Mouse (Mus musculus): Measurements from ENCODE around the gene Kifc3. TPM values are rescaled to one million over a fixed set of nuclear protein-coding genes. Genes with fewer than 3 reads are reported as not detected.
A peak's percentile ranks its signal among the peaks of the same experiment; 100 is the strongest.
"Not testable (repeated sequence)": the region's sequence is repeated elsewhere in the genome, so short reads cannot be mapped to it uniquely, and the experiment has no call there.

The Kifc3 gene
- total RNA-seq (2022): 10 to 100 TPM; 79.2 to 89.7 (median 83.6) TPM

- DNase-seq (ENCODE audit: low spot score): no peak
Measured at GRCm38 (mm10) chr8:95202649-95203275, at the start of gene Kifc3. TSS of gene Kifc3 (minus strand) at chr8:95202812.

GRCm38 (mm10) chr8:95252056-95252455 lies 49.4 kb upstream of the Kifc3 start:
- DNase-seq (ENCODE audit: low spot score): no peak

DNA sequence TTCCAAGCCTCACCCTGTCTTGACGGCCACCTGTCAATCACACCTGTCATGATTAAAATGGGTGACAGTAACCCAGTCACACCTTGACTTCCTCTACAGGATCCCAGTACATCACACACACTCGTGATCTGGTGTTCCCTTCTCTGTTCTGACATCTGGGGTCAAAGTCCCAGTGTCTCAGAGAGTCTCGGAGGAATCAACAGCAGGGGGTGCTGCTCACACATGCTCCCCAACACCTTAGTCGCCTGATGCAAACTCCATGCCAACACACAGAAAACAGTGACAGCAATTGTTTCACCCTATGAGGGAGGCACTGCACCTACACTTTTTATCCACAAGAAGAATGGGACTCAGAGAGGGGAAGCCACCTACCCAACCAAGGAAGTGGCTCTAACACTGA lies 47.2 kb upstream of the Kifc3 start:
- DNase-seq (ENCODE audit: low spot score): no peak

DNA sequence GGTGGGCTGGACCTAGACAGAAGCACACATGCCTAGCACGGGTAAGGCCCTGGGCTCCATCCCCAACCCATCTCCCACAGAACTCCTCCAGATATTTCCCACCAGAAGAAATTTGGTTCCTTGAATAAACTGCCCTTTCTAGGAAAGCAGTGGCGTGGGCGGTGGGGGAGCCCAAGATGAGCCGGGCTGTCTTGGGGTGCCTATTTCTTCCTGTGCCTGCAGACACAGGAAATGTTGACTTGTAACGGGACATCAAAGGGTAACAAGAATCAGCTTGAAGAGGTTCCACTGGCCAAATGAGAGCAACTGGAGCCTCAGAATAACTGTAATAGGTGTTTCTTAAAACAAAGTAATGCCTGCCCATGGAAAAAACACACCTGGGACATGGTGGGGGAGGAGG lies 44.7 kb upstream of the Kifc3 start:
- no peak for DNase-seq (ENCODE audit: low spot score)

- peak; percentile 75 for DNase-seq (ENCODE audit: low spot score)
Measured at GRCm38 (mm10) chr8:95245180-95245579, 42.6 kb upstream of the Kifc3 start.

GRCm38 (mm10) chr8:95243853-95244252 lies 41.2 kb upstream of the Kifc3 start:
- no peak for DNase-seq (ENCODE audit: low spot score)

GRCm38 (mm10) chr8:95242826-95243571 lies 40.4 kb upstream of the Kifc3 start:
- DNase-seq (ENCODE audit: low spot score): no peak

DNA sequence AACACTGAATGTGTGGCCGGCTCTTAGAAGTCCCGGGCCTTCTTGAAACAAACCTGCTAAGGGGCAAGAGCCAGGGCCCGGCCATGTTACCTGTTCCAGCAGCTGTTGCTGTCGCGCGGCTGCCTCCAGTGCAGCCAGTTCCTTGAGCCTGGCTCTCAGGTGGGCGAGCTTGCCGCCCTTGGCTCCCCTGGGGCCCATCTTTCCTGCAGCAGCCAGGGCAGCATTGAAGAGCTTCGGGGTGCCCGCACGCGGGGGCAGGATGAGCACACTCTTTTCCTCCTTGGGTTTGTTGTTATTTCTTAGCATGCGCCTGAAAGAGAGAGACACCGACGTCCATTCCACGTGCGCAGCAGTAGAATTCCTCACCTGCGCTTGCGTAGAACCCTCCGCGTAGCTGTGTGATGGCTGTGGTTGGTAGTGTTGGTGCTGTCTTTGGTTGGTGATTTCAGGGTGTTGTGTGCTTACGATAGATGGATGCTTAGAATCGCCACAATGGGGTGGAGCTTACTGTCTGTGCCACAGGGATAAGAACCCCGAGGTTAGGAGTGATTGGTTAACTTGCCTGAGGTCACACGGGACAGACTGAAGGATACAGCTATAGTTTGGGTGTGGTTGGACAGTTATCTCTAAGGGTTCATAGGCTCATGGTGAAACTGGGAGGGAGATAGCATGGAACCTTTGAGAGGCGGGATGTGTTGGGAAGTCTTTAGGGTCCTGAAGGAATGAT lies 39.6 kb upstream of the Kifc3 start:
- no peak for DNase-seq (ENCODE audit: low spot score)

DNA sequence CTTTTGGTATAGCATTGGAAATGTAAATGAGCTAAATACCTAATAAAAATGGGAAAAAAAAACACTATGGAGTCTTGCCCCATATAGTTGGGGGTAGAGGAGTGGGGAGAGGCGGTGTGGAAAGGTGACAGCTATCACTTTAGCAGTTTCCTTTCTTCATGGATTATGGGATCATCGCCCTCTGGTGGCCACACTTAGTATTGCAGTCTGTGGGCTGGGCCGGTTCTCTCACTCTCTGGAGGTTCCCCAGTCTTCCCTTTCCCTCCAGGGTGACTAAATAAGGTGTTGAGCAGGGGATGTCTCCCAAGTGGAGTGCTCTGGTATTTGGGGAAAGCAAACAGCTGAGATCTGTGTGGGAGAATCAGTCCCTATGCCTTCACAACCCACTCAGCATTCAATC lies 33.1 kb upstream of the Kifc3 start:
- DNase-seq (ENCODE audit: low spot score): peak; percentile 72

DNA sequence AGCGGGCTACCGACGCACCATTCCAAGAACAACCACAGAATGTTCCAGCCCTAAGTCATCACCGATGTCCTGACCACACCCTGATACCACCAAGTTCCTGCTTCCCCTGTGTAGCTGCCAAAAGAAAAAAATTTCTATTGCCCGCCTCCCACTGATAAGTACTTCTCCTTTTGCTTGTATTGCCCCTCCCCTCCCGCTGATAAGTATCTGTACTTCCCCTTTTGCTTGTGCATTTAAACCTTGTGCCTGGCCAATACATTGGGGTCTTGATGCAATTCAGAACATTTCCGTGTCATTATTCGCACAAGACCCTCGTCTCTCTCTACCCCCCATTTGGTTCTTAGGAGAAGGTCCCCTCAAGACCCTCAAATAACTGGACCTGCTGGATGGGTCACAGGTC lies 27.5 kb upstream of the Kifc3 start:
- DNase-seq (ENCODE audit: low spot score): not testable (repeated sequence)

- DNase-seq (ENCODE audit: low spot score): no peak
Measured at GRCm38 (mm10) chr8:95227151-95227468, 24.5 kb upstream of the Kifc3 start.

- DNase-seq (ENCODE audit: low spot score): no peak
Measured at GRCm38 (mm10) chr8:95226251-95227150, 23.9 kb upstream of the Kifc3 start.

GRCm38 (mm10) chr8:95223969-95224368 lies 21.4 kb upstream of the Kifc3 start:
- DNase-seq (ENCODE audit: low spot score): no peak

GRCm38 (mm10) chr8:95221045-95221444 lies 18.4 kb upstream of the Kifc3 start:
- DNase-seq (ENCODE audit: low spot score): no peak

- DNase-seq (ENCODE audit: low spot score): no peak
Measured at GRCm38 (mm10) chr8:95220571-95220998, 18.0 kb upstream of the Kifc3 start.

DNA sequence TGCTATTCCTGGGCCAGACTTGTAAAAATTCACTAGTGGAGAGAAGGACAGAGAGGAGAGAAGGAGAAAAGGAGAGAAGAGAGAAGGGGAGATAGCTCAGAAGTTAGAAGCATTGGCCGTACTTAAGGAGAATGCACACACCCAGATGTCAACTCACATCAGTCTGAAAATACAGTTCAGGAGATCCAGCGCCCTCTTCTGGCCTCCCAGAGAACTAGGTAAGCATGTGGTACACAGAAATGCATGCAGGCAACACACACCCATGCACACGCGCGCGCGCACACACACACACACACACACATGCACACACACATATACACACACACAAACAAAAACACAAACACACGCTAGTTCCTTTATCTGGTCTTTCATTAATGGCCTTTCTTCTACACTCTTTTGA lies 17.0 kb upstream of the Kifc3 start:
- DNase-seq (ENCODE audit: low spot score): no peak

- no peak for DNase-seq (ENCODE audit: low spot score)
Measured at GRCm38 (mm10) chr8:95215709-95216360, 13.2 kb upstream of the Kifc3 start.

DNA sequence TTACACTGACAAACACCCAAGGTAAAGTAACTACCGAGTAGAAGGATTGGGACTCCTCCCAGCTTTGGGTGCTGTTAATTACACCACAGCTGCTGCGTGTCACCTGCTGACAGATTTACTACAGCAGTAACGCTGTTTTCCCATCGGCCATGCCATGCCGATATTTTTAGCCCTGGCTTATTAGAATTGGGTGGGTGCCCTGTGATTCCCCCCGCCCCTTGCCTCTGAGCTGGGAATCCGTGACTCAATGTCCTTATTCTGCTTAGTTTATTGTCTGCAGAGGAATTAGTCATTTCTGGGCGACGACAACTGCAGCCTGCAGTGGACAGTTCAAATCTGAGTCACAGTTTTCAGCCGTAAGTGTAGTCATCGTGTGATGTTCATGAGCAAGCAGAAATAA lies 7.3 kb upstream of the Kifc3 start:
- no peak for DNase-seq (ENCODE audit: low spot score)

DNA sequence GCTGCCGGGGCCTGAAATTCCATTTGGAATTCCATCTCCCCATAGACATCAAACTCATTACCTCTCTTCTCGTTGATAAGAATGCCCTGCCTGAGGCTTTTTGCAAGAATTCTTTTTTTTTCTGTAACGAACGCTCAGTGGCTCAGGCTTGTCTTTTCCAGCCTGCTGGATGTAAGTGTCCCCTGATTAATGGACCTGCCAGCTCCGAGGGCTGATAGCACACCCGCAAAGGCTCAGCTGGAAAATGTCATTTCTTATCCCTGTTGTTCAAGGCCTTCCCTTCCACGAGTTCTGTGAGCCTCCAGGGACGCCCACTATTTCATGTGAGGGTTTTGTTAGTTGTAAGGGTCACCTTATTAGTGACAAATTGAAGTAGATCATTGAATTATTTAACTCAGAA lies 3.3 kb upstream of the Kifc3 start:
- DNase-seq (ENCODE audit: low spot score): no peak

GRCm38 (mm10) chr8:95204039-95204380 lies 1.4 kb upstream of the Kifc3 start:
- DNase-seq (ENCODE audit: low spot score): peak; percentile 74

GRCm38 (mm10) chr8:95203326-95204038 lies 870 bp upstream of the Kifc3 start:
- no peak for DNase-seq (ENCODE audit: low spot score)
